In genomic region chr7:19309884-19310641, GRCm38 (mm10) we compare ENCODE assay signal across 8 mouse cellular contexts. TPM values are rescaled to one million over a fixed set of nuclear protein-coding genes. Genes with fewer than 3 reads are reported as not detected.
DNase-seq lines count a peak whose midpoint lies in the region; ATAC-seq and TF ChIP-seq lines count a peak whose summit lies in the region.

Gene Fosb (minus strand): TSS chr7:19310051.

- peak; percentile 13 for ATAC-seq in Patski
- peak; percentile 86 for ATAC-seq in hindbrain, embryonic 12.5 days (ENCODE audit: low FRiP score)

- H3K36me3 ChIP-seq in hindbrain, embryonic 12.5 days, result no peaks in the 10 kb centered on the region

- no peaks in the 10 kb centered on the region for H3K27me3 ChIP-seq in Patski
- H3K27me3 ChIP-seq in hindbrain, embryonic 12.5 days, result peaks cover 60% of the 10 kb centered on the region

- no peaks in the 10 kb centered on the region for H3K9me3 ChIP-seq in hindbrain, embryonic 12.5 days (replicated peaks)

- peak within 1 kb of the TSS; percentile 67 for H3K4me3 ChIP-seq in hindbrain, embryonic 12.5 days

- peak within 1 kb of the TSS; percentile 53 for H3K9ac ChIP-seq in hindbrain, embryonic 12.5 days

- H3K4me1 ChIP-seq in hindbrain, embryonic 12.5 days, result peaks cover 22% of the 10 kb centered on the region

- peak within 1 kb of the TSS; percentile 95 for H3K4me2 ChIP-seq in hindbrain, embryonic 12.5 days (replicated peaks)

- TF ChIP-seq CTCF in Patski (IDR thresholded peaks at IDR 0.05), result no peak

- CTCF ChIA-PET in Patski (lab: Charles Lee), result interaction anchor here (0.8 to 1.9 kb wide), 5 partner anchors 9 to 71 kb away, joined by 3 to 4 read pairs (median 3); partner anchors contain the start of gene Ercc1

- POLR2A ChIA-PET in Patski (lab: Charles Lee), result interaction anchor here (0.8 to 1.2 kb wide), 2 partner anchors 35 to 41 kb away, joined by 3 read pairs; partner anchors contain the start of gene Ercc1

- under 1% methylated on average over 49 of the region's 49 CpGs for WGBS in hindbrain, embryonic 12.5 days

- in situ Hi-C loops in Patski (cut with MboI; ENCODE audit: low pct_unique_long_range_greater_than_20kb), result no loop called here

- H3K27ac ChIP-seq in hindbrain, embryonic 12.5 days, result no peak within 1 kb of the TSS

- peak; percentile 73 for DNase-seq in Patski (ENCODE audit: low read depth, low spot score)
- DNase-seq in cerebellum, postnatal 10 days, result peak; percentile 98
- peak; percentile 88 to 92 for DNase-seq in frontal cortex, postnatal 10 days (ENCODE audit: low spot score in 2 of 2)
- DNase-seq in layer of hippocampus, postnatal 14 days (ENCODE audit: low spot score in 2 of 2), result peak; percentile 96 to 97
- peak; percentile 97 for DNase-seq in lung, postnatal 10 days
- DNase-seq in ovary, postnatal 14 days (ENCODE audit: low spot score), result peak; percentile 92
- DNase-seq in thymus, postnatal 10 days (ENCODE audit: low spot score in 2 of 2), result peak; percentile 91 to 95

RNA-seq across cellular contexts. Expression of gene Fosb, which starts in this region (rescaled TPM):
- polyA plus RNA-seq in Patski (2021), result 72.9 TPM
- polyA plus RNA-seq in hindbrain, embryonic 12.5 days (2016; fragmentation: Nextera tagmentation; extraction: Ambion mirVana), result 0.10 TPM in 1 of 2 replicates, not detected in the other
- 1 to 10 TPM; 6.1 to 6.5 TPM for total RNA-seq in layer of hippocampus, postnatal 14 days (2021)

Comparison
In these comparisons a context has a peak if more than half of its experiments do, and no peak if none do; other contexts are left out.
1. RNA of gene Fosb (polyA plus RNA-seq): 72.9 TPM in Patski (single experiment); 0.10 TPM in hindbrain, embryonic 12.5 days; every median in the first group is over 10 times any median in the second.
2. Peak in ATAC-seq, H3K4me3 ChIP-seq, H3K9ac ChIP-seq and H3K4me2 ChIP-seq in hindbrain, embryonic 12.5 days; RNA of the gene not detected or under 1 TPM.
3. Peak in every context shown above with its lines, with median percentiles within 50 percentile points of each other: DNase-seq.